Mouse (Mus musculus) heart, adult 8-10 months (tissue): ENCODE data around the gene Ptger4. TPM values are rescaled to one million over a fixed set of nuclear protein-coding genes. Genes with fewer than 3 reads are reported as not detected.
A peak's percentile ranks its signal among the peaks of the same experiment; 100 is the strongest.
"Not testable (repeated sequence)": the region's sequence is repeated elsewhere in the genome, so short reads cannot be mapped to it uniquely, and the experiment has no call there.

Source experiments
- DNase-seq: peaks from one replicate; pipeline ENCODE4 v3.0.0; 2022; ENCODE audit warnings: low spot score
- total RNA-seq, 4 experiments: library from RNA; stranded (reverse); gene quantifications; 2 replicates each; pipeline ENCODE4 v1.2.4; 2022

Ptger4 gene
- total RNA-seq, 4 experiments from 2014 or later = 2.6 to 4.1 (median 3.1) TPM

DNA sequence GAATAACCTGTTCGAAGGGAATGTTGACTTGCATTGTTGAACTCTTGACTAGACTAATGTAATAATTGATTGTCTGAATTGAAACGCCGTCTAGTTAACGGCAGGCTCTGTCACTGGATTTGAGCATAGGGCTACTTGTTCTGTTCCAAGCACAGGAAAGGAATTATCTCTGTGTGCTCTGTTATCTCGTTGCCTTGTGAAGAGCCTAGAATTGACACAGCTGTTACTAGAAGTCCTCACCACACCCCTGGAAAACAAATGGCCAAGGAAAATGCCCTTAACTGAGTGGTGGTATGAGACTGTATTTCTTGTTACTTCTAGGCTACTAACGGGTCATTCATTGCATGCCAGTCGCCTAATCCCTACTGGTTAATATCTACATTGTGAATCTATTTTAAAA, 5.9 kb downstream of the Ptger4 start:
- peak; percentile 21 for DNase-seq

DNA sequence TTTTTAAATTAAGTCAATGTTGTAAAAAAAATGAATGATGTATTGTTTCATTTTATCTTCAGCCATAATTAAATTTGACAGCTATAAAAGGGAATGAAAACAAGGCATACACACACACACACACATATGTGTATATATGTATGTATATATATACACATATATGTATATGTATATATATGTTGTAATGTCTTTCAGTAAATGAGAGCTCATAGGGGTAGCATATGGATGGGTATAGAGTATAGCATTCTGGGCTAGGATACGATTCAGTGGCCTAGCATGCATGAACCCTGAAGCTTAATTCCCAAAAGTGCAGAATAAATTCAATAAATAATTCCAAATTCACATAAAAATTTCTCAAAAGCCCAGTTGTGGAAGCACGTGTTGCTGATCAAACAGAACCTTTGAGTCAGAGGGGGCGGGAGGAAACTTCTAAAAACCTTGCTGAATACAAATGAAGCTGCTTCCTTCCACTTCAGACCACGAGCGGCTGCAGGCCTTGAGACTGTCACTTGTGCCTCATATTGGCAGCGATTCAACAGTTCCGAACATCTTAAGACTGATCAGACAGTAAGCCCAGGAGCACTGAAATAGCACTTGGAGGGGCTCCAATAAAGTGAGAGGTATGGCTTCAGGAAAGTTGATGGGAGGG, 6.9 kb downstream of the Ptger4 start:
- peak; percentile 31 for DNase-seq

DNA sequence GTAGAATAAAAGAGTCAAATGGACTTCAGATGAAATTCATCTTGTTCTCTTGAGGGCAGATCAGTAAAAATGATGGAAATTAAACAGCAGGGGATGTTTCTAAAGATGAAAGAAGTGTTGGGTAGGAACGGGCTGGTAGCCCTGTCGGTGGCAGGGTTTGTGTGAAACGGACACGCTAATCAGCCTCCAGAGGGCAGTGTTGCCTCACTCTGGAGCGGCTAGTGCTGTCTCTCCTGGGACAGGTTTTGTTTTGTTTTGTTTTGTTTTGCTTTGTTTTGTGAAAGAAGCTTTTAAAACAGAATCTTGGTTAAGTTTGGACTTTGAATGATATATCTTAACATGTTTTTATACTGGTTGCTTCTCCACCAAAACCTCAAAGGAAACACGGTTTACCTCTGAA, 7.4 kb downstream of the Ptger4 start:
- peak; percentile 79 for DNase-seq

- peak; percentile 31 for DNase-seq
Observed at GRCm38 (mm10) chr15:5235527-5235926, 8.5 kb downstream of the Ptger4 start.

- DNase-seq = no peak
Observed at GRCm38 (mm10) chr15:5234659-5235058, 9.3 kb downstream of the Ptger4 start.

- DNase-seq = not testable (repeated sequence)
Observed at GRCm38 (mm10) chr15:5230746-5231145, 13.2 kb downstream of the Ptger4 start.

GRCm38 (mm10) chr15:5220491-5220890, 23.5 kb downstream of the Ptger4 start:
- DNase-seq = no peak

DNA sequence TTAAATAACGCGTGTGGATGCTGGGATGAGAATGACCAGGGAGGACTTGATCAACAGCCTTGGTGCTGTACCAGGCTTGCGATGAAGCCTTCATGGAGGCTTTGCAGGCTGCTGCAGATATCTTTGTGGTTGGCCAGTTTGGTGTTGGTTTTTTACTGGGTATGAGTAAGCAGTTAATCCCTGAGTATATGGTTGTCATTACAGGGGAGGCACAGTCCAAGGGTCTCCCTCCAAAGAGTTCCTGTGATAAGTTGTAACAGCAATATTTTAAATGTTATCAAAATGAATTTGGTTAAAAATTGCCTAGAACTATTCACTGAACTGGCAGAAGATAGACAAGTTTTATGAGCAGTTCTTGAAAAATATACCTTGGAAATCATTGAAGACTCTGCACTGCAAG, 34.9 kb downstream of the Ptger4 start:
- DNase-seq = no peak

GRCm38 (mm10) chr15:5205222-5205621, 38.8 kb downstream of the Ptger4 start:
- DNase-seq = no peak

DNA sequence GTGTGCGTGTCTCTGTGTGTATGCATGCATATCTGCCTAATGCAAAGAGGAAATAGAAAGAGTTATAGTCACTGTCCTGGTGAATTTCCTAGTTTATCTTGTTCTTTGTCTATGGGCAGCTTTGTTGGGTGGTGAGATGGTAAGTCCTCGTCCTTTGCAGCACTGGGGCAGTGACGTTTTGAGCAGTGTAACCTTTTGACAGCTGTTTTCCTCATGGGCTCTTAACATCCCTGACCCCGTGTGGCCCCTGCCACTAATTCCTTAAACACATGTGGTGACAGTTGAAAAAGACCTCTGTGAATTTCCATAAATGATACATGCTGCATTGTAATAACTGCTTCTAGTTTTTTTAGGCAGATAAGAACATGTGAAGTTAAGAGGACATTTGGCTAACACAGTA, 47.3 kb downstream of the Ptger4 start:
- peak; percentile 18 for DNase-seq

DNA sequence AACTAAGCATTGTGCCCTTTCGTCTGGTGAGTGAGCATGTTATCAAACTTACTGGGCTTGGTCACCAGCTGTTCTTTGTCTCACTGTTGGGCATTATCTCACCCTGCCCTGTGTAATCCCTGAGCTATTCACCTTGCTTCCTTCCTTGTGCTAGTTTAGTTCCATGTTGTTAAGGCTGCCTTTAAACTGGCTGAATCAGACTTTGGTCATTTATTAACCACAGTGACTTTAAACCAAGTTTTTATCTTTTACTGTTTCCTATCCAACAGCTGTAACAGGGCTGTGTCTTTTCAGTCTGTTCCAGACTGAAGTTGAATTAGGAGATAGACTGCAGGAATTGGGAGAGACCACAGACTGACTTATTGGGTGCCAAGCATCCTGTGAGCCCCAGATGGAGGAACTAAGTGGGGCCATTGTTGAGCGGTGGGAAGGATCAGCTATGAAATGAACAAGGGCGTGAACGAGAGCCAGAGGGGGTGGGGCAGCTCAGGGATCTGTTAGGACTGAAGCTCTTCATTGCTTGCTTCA, 47.9 kb downstream of the Ptger4 start:
- peak; percentile 28 for DNase-seq

DNA sequence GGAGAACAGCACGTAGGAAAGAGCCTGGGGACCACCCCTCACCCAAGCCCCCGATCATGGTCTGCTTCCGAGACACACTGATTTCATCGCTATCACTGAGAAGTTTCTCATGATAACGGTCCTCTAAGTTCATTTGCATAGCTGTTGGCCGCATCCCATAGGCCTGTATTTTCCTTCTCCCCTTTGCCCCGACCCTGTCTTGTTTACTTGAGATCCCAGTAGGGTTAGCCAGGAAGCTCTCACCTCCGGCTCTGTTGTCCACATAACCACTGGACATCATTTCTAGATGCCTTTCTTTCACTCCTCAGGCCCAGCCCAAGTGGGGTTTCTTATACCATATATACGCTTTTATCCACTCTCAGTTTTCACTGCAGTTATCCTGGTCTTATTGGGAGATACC, 49.1 kb downstream of the Ptger4 start:
- DNase-seq = no peak

- no peak for DNase-seq
Observed at GRCm38 (mm10) chr15:5194446-5194845, 49.5 kb downstream of the Ptger4 start.

DNA sequence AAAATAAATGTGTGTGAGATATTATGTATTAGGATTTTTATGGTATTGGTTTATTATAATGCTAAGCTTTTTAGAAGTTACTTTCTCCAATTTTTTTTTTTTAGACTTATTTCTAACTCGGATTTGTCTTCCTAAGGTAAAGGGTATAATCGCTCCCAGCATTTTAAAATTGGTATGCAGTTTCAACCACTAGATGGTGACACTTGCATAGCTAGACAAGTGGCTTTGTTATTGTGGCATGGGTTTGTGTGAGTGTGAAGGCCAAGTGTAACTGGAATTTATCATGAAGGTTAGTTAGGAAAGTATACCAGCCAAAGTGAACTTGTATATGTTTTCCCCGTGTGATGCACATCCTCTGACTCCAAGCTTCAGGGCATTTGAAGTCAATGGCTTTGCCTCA, 50.2 kb downstream of the Ptger4 start:
- DNase-seq = no peak

GRCm38 (mm10) chr15:5189504-5190093, 54.4 kb downstream of the Ptger4 start:
- no peak for DNase-seq

- no peak for DNase-seq
Observed at GRCm38 (mm10) chr15:5188029-5188428, 56.0 kb downstream of the Ptger4 start.

DNA sequence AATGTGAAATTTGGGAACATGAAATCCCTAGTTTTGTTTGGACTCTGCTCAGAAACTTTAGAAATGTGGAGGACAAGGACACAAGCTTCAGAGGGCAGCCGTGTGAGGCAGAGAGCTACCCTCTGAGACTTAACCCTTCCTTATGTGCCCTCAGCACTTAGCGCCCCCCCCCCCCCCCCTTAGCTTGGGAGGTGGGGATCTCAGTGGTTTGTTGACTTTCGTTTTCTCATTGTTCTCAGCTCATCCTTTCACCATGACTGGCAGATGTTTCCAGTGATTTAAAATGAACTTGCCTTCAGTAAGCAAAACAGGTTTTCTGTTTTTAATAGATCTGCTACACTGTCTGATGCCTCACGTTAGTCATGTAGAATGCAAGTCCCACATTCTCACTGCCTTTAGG, 56.9 kb downstream of the Ptger4 start:
- no peak for DNase-seq

DNA sequence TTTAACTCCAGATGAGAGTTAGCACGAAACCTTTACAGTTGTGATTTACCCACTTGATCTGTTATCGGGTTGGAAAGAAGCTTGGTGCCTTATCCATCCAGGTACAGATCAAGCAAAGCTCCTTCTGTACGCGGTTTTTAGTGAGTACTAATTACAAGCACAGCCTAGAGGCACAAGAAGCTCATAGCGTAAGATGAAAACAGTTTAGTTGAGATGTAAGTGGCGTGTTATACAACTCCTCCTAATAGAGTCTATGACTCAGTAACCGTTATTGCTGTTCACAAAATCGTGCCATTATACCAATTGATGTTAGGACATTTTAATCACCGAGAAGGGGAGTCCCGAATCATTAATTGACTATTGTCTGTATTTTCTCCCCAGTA, 57.7 kb downstream of the Ptger4 start:
- no peak for DNase-seq

DNA sequence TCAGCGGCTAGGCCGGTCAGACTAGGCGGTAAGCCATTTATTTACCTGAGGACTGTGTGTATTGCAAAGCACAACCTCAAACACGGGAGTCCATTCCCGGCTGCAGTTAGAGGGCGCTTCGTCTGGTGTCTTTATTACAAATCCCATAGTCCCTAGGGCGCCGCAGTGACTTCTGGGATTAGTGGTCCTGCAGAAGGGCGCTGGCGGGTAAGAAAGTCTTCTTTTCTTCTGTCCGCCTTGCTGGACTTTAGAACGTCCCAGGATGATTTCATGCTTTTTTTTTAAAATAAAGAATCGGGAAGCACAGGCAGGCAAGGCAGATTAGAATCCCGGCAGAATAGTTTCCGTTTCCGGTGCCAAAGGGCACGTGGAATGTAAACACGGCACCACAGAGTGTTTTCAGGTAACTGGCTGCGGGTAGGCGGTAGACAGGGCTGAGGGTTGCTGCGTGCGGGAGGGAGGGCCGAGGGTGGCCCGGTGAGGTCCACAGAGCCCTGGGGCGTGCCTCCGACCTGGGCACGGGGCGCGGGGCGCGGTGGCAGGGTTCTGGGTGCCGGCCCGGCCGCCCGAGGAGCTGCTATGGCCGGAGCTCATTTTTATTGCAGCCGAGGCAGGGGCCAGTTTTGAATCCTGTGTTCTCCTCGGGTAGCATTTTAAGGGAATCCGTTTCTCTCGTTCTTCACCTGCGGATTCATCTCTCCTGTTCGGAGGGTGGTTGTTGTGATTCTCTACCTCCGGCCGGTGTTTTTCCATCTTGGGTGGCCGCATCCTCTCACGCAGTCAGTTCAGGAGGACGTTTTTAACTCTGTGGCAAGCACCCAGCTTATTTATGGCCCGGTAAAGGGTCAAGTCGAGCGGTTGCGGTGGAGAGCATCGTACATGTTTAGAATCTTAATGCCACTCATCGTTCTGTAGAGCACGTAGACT, 58.4 kb downstream of the Ptger4 start, which contains the start of gene Ttc33:
Ttc33 (plus strand) TSS at position 160 of the 927 bp plus-strand sequence.
- peak; percentile 87 for DNase-seq

GRCm38 (mm10) chr15:5184668-5185330, 59.2 kb downstream of the Ptger4 start:
- DNase-seq = peak; percentile 21

DNA sequence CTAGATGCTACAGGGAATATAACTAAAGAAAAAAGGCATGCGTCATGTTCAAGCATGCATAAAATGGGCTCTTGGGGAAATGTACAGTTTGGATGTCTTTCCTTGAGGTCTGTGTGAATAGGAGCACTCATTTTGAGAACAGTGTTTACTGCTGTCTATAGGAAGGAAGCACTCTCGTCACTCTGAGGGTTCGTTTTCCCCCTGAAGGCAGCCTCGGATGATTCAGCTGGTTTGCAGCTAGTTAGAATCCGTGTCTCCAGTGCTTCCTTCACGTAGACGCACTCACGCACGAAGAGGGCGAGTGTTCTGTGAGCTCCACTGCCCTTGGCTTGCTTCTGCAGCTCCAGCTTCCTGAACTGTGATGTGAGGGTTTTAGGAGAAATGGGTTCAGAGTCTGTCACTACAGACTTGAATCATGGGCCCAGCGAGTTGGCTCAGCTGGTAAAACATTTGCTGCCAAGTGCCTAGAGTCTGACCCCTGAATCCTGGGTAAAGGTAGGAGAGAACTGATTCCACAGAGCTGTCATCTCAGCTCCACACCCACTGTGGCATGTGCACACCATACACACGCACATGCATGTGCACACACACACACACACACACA, 70.7 kb downstream of the Ptger4 start:
- no peak for DNase-seq
